Mouse (Mus musculus) lung, adult 2 months (tissue): ENCODE measurements around the gene Ttll5.

Experiments used
- CTCF ChIP-seq: fragments of 200-500 bp; IDR thresholded peaks from 2 replicates; pipeline ENCODE4 v1.5.1; 2011; ENCODE audit warnings: mild to moderate bottlenecking, low read length, control low read depth; ENCODE audit not compliant: insufficient read depth
- POLR2A ChIP-seq: fragments of 200-500 bp; IDR thresholded peaks from 2 replicates; pipeline ENCODE4 v1.6.1; 2011; ENCODE audit warnings: low read depth, mild to moderate bottlenecking, control low read depth, low read length, borderline replicate concordance; ENCODE audit errors: extremely low read depth

- no peak for TF ChIP-seq CTCF
- TF ChIP-seq POLR2A = no peak
These were observed 283.2 kb downstream of the Ttll5 start for GRCm38 (mm10) chr12:86107645-86108044.
